Mouse (Mus musculus): ENCODE data around the gene Spaca4. TPM values are rescaled to one million over a fixed set of nuclear protein-coding genes. Genes with fewer than 3 reads are reported as not detected.

Gene Spaca4
- total and polyA plus RNA-seq, 3 experiments: not detected

GRCm38 (mm10) chr7:45707375-45707967 lies 18.1 kb downstream of the Spaca4 start (continued):
- TF ChIP-seq MAZ (IDR thresholded peaks at IDR 0.05; ENCODE audit: low read depth, low read length) (peak; percentile 63; the same call in 1 of the 2 replicates), NELFE (IDR thresholded peaks at IDR 0.05; ENCODE audit: low read depth, low read length) (no peak; the same call in 1 of the 2 replicates), ELF1 (IDR thresholded peaks at IDR 0.05; ENCODE audit: low read depth, low read length) (peak; percentile 63; the same call in 1 of the 2 replicates), BHLHE40 (IDR thresholded peaks at IDR 0.05; ENCODE audit: low read depth, low read length) (peak; percentile 100), RCOR1 (conservative IDR thresholded peaks at IDR 0.05; ENCODE audit: low read depth, low read length) (no peak), NRF1 (IDR thresholded peaks at IDR 0.05; ENCODE audit: low read depth, low read length) (peak; percentile 79), CHD1 (IDR thresholded peaks at IDR 0.05; ENCODE audit: low read depth, low read length) (no peak), USF2 (conservative IDR thresholded peaks at IDR 0.05; ENCODE audit: low read depth, low read length) (peak; percentile 80), MAX (IDR thresholded peaks at IDR 0.05; ENCODE audit: low read length) (peak; percentile 95)

- H3K36me3 ChIP-seq (replicated peaks in 1 of 2; ENCODE audit: control insufficient read depth in 1 of 2, insufficient read depth in 1 of 2, low read length in 1 of 2): peaks cover 16 to 30% of the 10 kb centered on the region in 2 experiments
- H3K9me3 ChIP-seq (replicated peaks; ENCODE audit: low read length): no peaks in the 10 kb centered on the region
- peak overlapping the region; percentile 65 to 77 (median 73) for H3K4me3 ChIP-seq (replicated peaks in 1 of 3; ENCODE audit: low read depth in 2 of 3, low read length in 2 of 3, poor library complexity in 1 of 3)
- peak overlapping the region; percentile 75 for H3K9ac ChIP-seq (ENCODE audit: insufficient read depth, low read depth)
- dilution Hi-C loops (cut with MboI; ENCODE audit: extremely low pct_ligation_motif_present, extremely low pct_unique_long_range_greater_than_20kb, low sequenced_read_pairs) (no loop called here), in situ Hi-C loops (cut with MboI; ENCODE audit: low pct_ligation_motif_present, low pct_unique_long_range_greater_than_20kb, low sequenced_read_pairs) (no loop called here)
- TF ChIP-seq SIN3A (IDR thresholded peaks at IDR 0.05; ENCODE audit: low read length) (peak; percentile 75), JUN (IDR thresholded peaks at IDR 0.05; ENCODE audit: insufficient read depth, low read depth, low read length) (no peak), ZMIZ1 (IDR thresholded peaks at IDR 0.05; ENCODE audit: low read depth, low read length) (peak; percentile 56), POLR2A (IDR thresholded peaks at IDR 0.05; ENCODE audit: low read depth, low read length) (peak; percentile 62), UBTF (IDR thresholded peaks at IDR 0.05; ENCODE audit: low read depth, low read length) (peak; percentile 63; the same call in 1 of the 2 replicates), ZKSCAN1 (IDR thresholded peaks at IDR 0.05; ENCODE audit: borderline replicate concordance, low read depth, low read length) (no peak), NELFE (IDR thresholded peaks at IDR 0.05; ENCODE audit: low read depth, low read length) (peak; percentile 26; the same call in 1 of the 2 replicates), SMC3 (IDR thresholded peaks at IDR 0.05; ENCODE audit: low read depth, low read length) (no peak), GABPA (IDR thresholded peaks at IDR 0.05; ENCODE audit: insufficient replicate concordance, low read depth, low read length) (no peak), MAX (IDR thresholded peaks at IDR 0.05; ENCODE audit: low read length) (peak; percentile 12; the same call in 1 of the 2 replicates), ELF1 (IDR thresholded peaks at IDR 0.05; ENCODE audit: low read depth, low read length) (peak; percentile 41; the same call in 1 of the 2 replicates), MXI1 (IDR thresholded peaks at IDR 0.05; ENCODE audit: low read depth, low read length) (peak; percentile 44; the same call in 1 of the 2 replicates), CHD1 (IDR thresholded peaks at IDR 0.05; ENCODE audit: low read depth, low read length) (no peak), ZNF384 (IDR thresholded peaks at IDR 0.05; ENCODE audit: low read depth, low read length) (no peak), RCOR1 (conservative IDR thresholded peaks at IDR 0.05; ENCODE audit: low read depth, low read length) (no peak; the same call in 1 of the 2 replicates), CTCF (conservative IDR thresholded peaks at IDR 0.05 in 1 of 2, IDR thresholded peaks at IDR 0.05 in 1 of 2; ENCODE audit: low read depth in 2 of 2, low read length in 2 of 2) (0 out of 4 replicates have a peak, but pooled peaks of 1 of the 2 experiments have one; percentile 1), USF2 (conservative IDR thresholded peaks at IDR 0.05; ENCODE audit: low read depth, low read length) (no peak), HCFC1 (IDR thresholded peaks at IDR 0.05; ENCODE audit: low read depth, low read length) (0 out of 2 replicates have a peak, but pooled peaks have one; percentile 17), MAZ (IDR thresholded peaks at IDR 0.05; ENCODE audit: low read depth, low read length) (no peak; the same call in 1 of the 2 replicates), IRF4 (IDR thresholded peaks at IDR 0.05; ENCODE audit: low read depth, low read length) (no peak), BHLHE40 (IDR thresholded peaks at IDR 0.05; ENCODE audit: low read depth, low read length) (peak; percentile 46; the same call in 1 of the 2 replicates), NRF1 (IDR thresholded peaks at IDR 0.05; ENCODE audit: low read depth, low read length) (peak; percentile 85), MEF2A (IDR thresholded peaks at IDR 0.05; ENCODE audit: borderline replicate concordance, low read depth, low read length) (0 out of 2 replicates have a peak, but pooled peaks have one; percentile 22), TCF12 (IDR thresholded peaks at IDR 0.05; ENCODE audit: low read depth, low read length) (peak; percentile 49; the same call in 1 of the 2 replicates), USF1 (IDR thresholded peaks at IDR 0.05; ENCODE audit: low read depth, low read length) (no peak), ETS1 (conservative IDR thresholded peaks at IDR 0.05; ENCODE audit: low read depth, low read length) (no peak), E2F4 (IDR thresholded peaks at IDR 0.05; ENCODE audit: insufficient replicate concordance, low read depth, low read length) (no peak), TBP (conservative IDR thresholded peaks at IDR 0.05; ENCODE audit: low read depth, low read length) (0 out of 2 replicates have a peak, but pooled peaks have one; percentile 32)
- no peaks in the 10 kb centered on the region for H3K27me3 ChIP-seq (replicated peaks)
- peak overlapping the region; percentile 87 for H3K27ac ChIP-seq (ENCODE audit: insufficient read depth, low read depth)
- peak overlapping the region; percentile 99 for H3K4me2 ChIP-seq (ENCODE audit: insufficient read depth, low read depth, poor library complexity, severe bottlenecking)
- DNase-seq (ENCODE audit: extremely low read depth): peak; percentile 81
- peaks cover 0 to 47% of the 10 kb centered on the region in 2 experiments; a peak in 2 of 4 replicates for H3K4me1 ChIP-seq (ENCODE audit: control insufficient read depth in 1 of 2, insufficient read depth in 2 of 2)
- H3K79me2 ChIP-seq (replicated peaks; ENCODE audit: control insufficient read depth, extremely low read depth, insufficient read depth, poor library complexity, severe bottlenecking): no peaks in the 10 kb centered on the region
Observed at GRCm38 (mm10) chr7:45706721-45707241, 18.8 kb downstream of the Spaca4 start.

Data from CH12.LX (cell line).